Mouse (Mus musculus) MEL (cell line): ENCODE data around the gene N4bp1. TPM values are rescaled to one million over a fixed set of nuclear protein-coding genes. Genes with fewer than 3 reads are reported as not detected.

Experiments used
- DNase-seq: peaks from one replicate; pipeline ENCODE4 v3.0.0; 2011; ENCODE audit warnings: low read depth, low spot score
- H3K27ac ChIP-seq: 2 replicates; pipeline ENCODE4 v1.5.1; 2012; ENCODE audit warnings: low read depth, mild to moderate bottlenecking, control low read depth, low read length, moderate library complexity; ENCODE audit not compliant: control insufficient read depth
- H3K27me3 ChIP-seq, 2 experiments: fragments of 150-350 bp in 1 of 2; sonication (generic) in 1 of 2; 2 replicates each; pipeline ENCODE4 v1.6.1; 2012; ENCODE audit warnings: low read length in 2 of 2, mild to moderate bottlenecking in 2 of 2, improper control_type of control experiment in 1 of 2, moderate library complexity in 1 of 2; ENCODE audit not compliant: insufficient read depth in 2 of 2, control insufficient read depth in 1 of 2
- H3K36me3 ChIP-seq, 2 experiments: 2 replicates each; pipeline ENCODE4 v1.6.1; 2012 to 2014; ENCODE audit warnings: low read length in 2 of 2, improper control_type of control experiment in 1 of 2, inconsistent platforms in 1 of 2, mild to moderate bottlenecking in 1 of 2; ENCODE audit not compliant: insufficient read depth in 2 of 2, control insufficient read depth in 1 of 2
- H3K4me1 ChIP-seq, 2 experiments: fragments of 150-350 bp in 1 of 2; sonication (generic) in 1 of 2; 2 replicates each; pipeline ENCODE4 v1.6.1; 2012; ENCODE audit warnings: low read length in 2 of 2, improper control_type of control experiment in 1 of 2, mild to moderate bottlenecking in 1 of 2; ENCODE audit not compliant: insufficient read depth in 2 of 2, control insufficient read depth in 1 of 2
- H3K4me3 ChIP-seq, 2 experiments: fragments of 150-350 bp in 1 of 2; sonication (generic) in 1 of 2; 2 replicates each; pipeline ENCODE4 v1.5.1; 2012; ENCODE audit warnings: low read depth in 2 of 2, low read length in 2 of 2, mild to moderate bottlenecking in 2 of 2, moderate library complexity in 2 of 2, control low read depth in 1 of 2, improper control_type of control experiment in 1 of 2; ENCODE audit not compliant: control insufficient read depth in 1 of 2, insufficient read depth in 1 of 2
- H3K79me2 ChIP-seq: 2 replicates; pipeline ENCODE4 v1.6.1; 2012; ENCODE audit warnings: mild to moderate bottlenecking, low read length, moderate library complexity; ENCODE audit not compliant: control insufficient read depth, poor library complexity, insufficient read depth
- H3K9ac ChIP-seq: 2 replicates; pipeline ENCODE4 v1.6.1; 2012; ENCODE audit warnings: low read depth, mild to moderate bottlenecking, control low read depth, low read length, moderate library complexity; ENCODE audit not compliant: control insufficient read depth, poor library complexity, severe bottlenecking
- H3K9me3 ChIP-seq: fragments of 150-350 bp; sonication (generic); replicated peaks from 2 replicates; pipeline ENCODE4 v1.6.1; 2012; ENCODE audit warnings: mild to moderate bottlenecking, low read length, improper control_type of control experiment, moderate library complexity; ENCODE audit not compliant: insufficient read depth
- CHD1 ChIP-seq: IDR thresholded peaks from 2 replicates; pipeline ENCODE4 v1.6.1; 2012; ENCODE audit warnings: low read depth, mild to moderate bottlenecking, inconsistent platforms, low read length, improper control_type of control experiment
- CHD2 ChIP-seq: IDR thresholded peaks from 2 replicates; pipeline ENCODE4 v1.6.1; 2011; ENCODE audit warnings: low read length, improper control_type of control experiment
- CTCF ChIP-seq, 3 experiments: IDR thresholded peaks in 2 of 3; conservative IDR thresholded peaks in 1 of 3; 2 replicates each; pipeline ENCODE4 v1.5.1; 2011 to 2012; ENCODE audit warnings: low read length in 3 of 3, low read depth in 2 of 3, mild to moderate bottlenecking in 2 of 3, improper control_type of control experiment in 1 of 3, inconsistent platforms in 1 of 3, mixed read lengths in 1 of 3, moderate library complexity in 1 of 3; ENCODE audit not compliant: control insufficient read depth in 1 of 3, insufficient read depth in 1 of 3, poor library complexity in 1 of 3, severe bottlenecking in 1 of 3
- EP300 ChIP-seq, 2 experiments: IDR thresholded peaks; 2 replicates each; pipeline ENCODE4 v1.6.1; 2011; ENCODE audit warnings: improper control_type of control experiment in 2 of 2, low read length in 2 of 2, low read depth in 1 of 2, mild to moderate bottlenecking in 1 of 2
- GATA1 ChIP-seq: IDR thresholded peaks from 2 replicates; pipeline ENCODE4 v1.6.1; 2011; ENCODE audit warnings: low read depth, low read length, improper control_type of control experiment
- MAFK ChIP-seq: IDR thresholded peaks from 2 replicates; pipeline ENCODE4 v1.6.1; 2011; ENCODE audit warnings: low read depth, mild to moderate bottlenecking, low read length, improper control_type of control experiment, borderline replicate concordance
- MAX ChIP-seq: IDR thresholded peaks from 2 replicates; pipeline ENCODE4 v1.6.1; 2011; ENCODE audit warnings: low read length, improper control_type of control experiment
- MEF2A ChIP-seq: IDR thresholded peaks from 2 replicates; pipeline ENCODE4 v1.6.1; 2014; ENCODE audit warnings: low read depth, mild to moderate bottlenecking, inconsistent platforms, low read length, improper control_type of control experiment; ENCODE audit not compliant: poor library complexity, insufficient replicate concordance, severe bottlenecking; ENCODE audit errors: extremely low read depth
- NRF1 ChIP-seq: IDR thresholded peaks from 2 replicates; pipeline ENCODE4 v1.6.1; 2014; ENCODE audit warnings: low read depth, mild to moderate bottlenecking, inconsistent platforms, low read length, improper control_type of control experiment, moderate library complexity; ENCODE audit not compliant: poor library complexity, insufficient read depth, severe bottlenecking
- POLR2AphosphoS2 ChIP-seq: IDR thresholded peaks from 2 replicates; pipeline ENCODE4 v1.6.1; 2011; ENCODE audit warnings: low read length, improper control_type of control experiment
- POLR2AphosphoS5 ChIP-seq: IDR thresholded peaks from 2 replicates; pipeline ENCODE4 v1.6.1; 2012; ENCODE audit warnings: low read depth, borderline replicate concordance, mild to moderate bottlenecking, inconsistent platforms, low read length, moderate library complexity, mixed read lengths
- RAD21 ChIP-seq: IDR thresholded peaks from 2 replicates; pipeline ENCODE4 v1.6.1; 2011; ENCODE audit warnings: mild to moderate bottlenecking, low read depth, low read length, improper control_type of control experiment
- RCOR1 ChIP-seq: IDR thresholded peaks from 2 replicates; pipeline ENCODE4 v1.6.1; 2012; ENCODE audit warnings: low read depth, mild to moderate bottlenecking, inconsistent platforms, low read length, improper control_type of control experiment
- SMC3 ChIP-seq: IDR thresholded peaks from 2 replicates; pipeline ENCODE4 v1.6.1; 2011; ENCODE audit warnings: low read depth, low read length, improper control_type of control experiment
- TAL1 ChIP-seq: IDR thresholded peaks from 2 replicates; pipeline ENCODE4 v1.6.1; 2012; ENCODE audit warnings: mild to moderate bottlenecking, inconsistent platforms, low read length, moderate library complexity, mixed read lengths
- TBP ChIP-seq: IDR thresholded peaks from 2 replicates; pipeline ENCODE4 v1.8.0; 2011; ENCODE audit warnings: low read depth, low read length, improper control_type of control experiment
- TCF12 ChIP-seq: IDR thresholded peaks from 2 replicates; pipeline ENCODE4 v1.6.1; 2014; ENCODE audit warnings: low read depth, mild to moderate bottlenecking, inconsistent platforms, low read length, improper control_type of control experiment, moderate library complexity
- UBTF ChIP-seq: IDR thresholded peaks from 2 replicates; pipeline ENCODE4 v1.6.1; 2012; ENCODE audit warnings: low read depth, mild to moderate bottlenecking, inconsistent platforms, low read length, improper control_type of control experiment, moderate library complexity, borderline replicate concordance; ENCODE audit not compliant: insufficient read depth
- USF1 ChIP-seq: IDR thresholded peaks from 2 replicates; pipeline ENCODE4 v1.6.1; 2014; ENCODE audit warnings: low read depth, mild to moderate bottlenecking, inconsistent platforms, low read length, improper control_type of control experiment, moderate library complexity
- ZMIZ1 ChIP-seq: IDR thresholded peaks from 2 replicates; pipeline ENCODE4 v1.6.1; 2012; ENCODE audit warnings: low read depth, mild to moderate bottlenecking, inconsistent platforms, low read length, improper control_type of control experiment, moderate library complexity
- polyA plus RNA-seq, 2 experiments: library from polyadenylated mRNA; stranded (reverse) in 1 of 2; unstranded in 1 of 2; fragments of >175 nt in 1 of 2; fragments of >200 nt in 1 of 2; gene quantifications; 2 replicates each; pipeline versions ENCODE4 v1.2.1 to v1.2.4; 2012; ENCODE audit warnings: low replicate concordance in 2 of 2, low read depth in 1 of 2; ENCODE audit not compliant: insufficient read length in 2 of 2, insufficient read depth in 1 of 2, missing spikeins in 1 of 2
- total RNA-seq: library from RNA; depleted of rRNA; stranded (reverse); fragments of 300-350 nt; gene quantifications from 2 replicates; pipeline ENCODE4 v1.2.3, GENCODE M21; 2012

Gene N4bp1
- total and polyA plus RNA-seq, 3 experiments, result 13.4 to 24.0 TPM; not detected in 1

DNA sequence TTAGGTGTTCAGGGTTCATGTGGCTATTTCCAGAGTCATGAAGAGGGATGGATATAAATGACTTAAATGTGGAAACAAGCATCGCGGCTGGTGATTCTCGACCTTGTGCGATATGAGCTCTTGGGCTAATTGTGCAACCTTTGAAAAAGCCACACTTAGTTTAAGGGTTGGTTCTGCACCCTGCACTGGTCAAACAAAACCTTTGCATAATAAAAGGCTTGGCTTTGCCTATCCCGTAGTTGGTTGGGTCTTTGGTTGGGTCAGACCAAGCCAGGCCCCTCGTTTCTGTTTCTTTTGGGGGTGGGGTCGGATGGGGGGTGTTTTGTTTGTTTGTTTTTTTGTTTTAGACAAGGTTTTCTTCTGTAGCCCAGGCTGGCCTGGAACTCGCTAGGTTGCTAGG is 17.6 kb upstream of the N4bp1 start:
- Histone ChIP-seq H3K4me3 (no peak overlapping the region), H3K4me1 (peaks cover 0 to 4% of the 10 kb centered on the region in 2 experiments; a peak in 2 of 4 replicates), H3K36me3 (no peaks in the 10 kb centered on the region), H3K9ac (no peak overlapping the region), H3K27ac (no peak overlapping the region), H3K9me3 (no peaks in the 10 kb centered on the region), H3K79me2 (no peaks in the 10 kb centered on the region), H3K27me3 (no peaks in the 10 kb centered on the region; a peak in 1 of 4 replicates)
- DNase-seq, result no peak
- TF ChIP-seq CTCF (IDR thresholded peaks at IDR 0.05 in 2 of 3, conservative IDR thresholded peaks at IDR 0.05 in 1 of 3; ENCODE audit: control insufficient read depth in 1 of 3, insufficient read depth in 1 of 3, low read depth in 2 of 3, low read length in 3 of 3, poor library complexity in 1 of 3, severe bottlenecking in 1 of 3) (no peak), NRF1 (no peak), POLR2AphosphoS5 (no peak), TCF12 (no peak), UBTF (no peak), TAL1 (no peak), ZMIZ1 (no peak), GATA1 (no peak), CHD1 (no peak)

DNA sequence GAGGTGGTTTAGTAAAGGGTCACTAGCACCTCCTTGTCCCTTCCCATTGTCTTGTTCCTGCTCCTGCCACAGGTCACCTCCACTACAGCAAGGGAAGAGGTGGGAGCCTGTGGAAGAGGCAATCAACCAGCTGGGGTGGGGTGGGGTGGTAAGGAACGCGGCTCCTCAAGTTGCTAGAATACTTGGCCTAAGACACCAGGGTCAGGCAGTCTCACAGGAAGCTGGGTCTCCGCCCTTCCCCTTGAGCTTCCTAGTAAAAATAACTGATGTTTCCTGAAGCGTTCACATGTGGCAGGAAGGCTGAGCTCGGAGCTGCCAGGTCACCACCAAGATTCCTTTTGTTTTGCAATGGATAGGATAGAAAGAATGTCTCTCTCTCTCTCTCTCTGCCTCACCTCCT is 16.9 kb upstream of the N4bp1 start:
- no peak for DNase-seq
- no peak overlapping the region for H3K27ac ChIP-seq
- no peaks in the 10 kb centered on the region for H3K9me3 ChIP-seq
- TF ChIP-seq POLR2AphosphoS2, result no peak
- no peak for TF ChIP-seq USF1
- no peak for TF ChIP-seq RAD21
- TF ChIP-seq POLR2AphosphoS5, result no peak
- no peak for TF ChIP-seq RCOR1
- TF ChIP-seq MAFK, result no peak
- no peak for TF ChIP-seq UBTF
- TF ChIP-seq MEF2A, result no peak
- TF ChIP-seq CHD2, result no peak
- TF ChIP-seq SMC3, result no peak
- TF ChIP-seq EP300 (IDR thresholded peaks at IDR 0.05; ENCODE audit: low read depth in 1 of 2, low read length in 2 of 2), result no peak
- no peak for TF ChIP-seq ZMIZ1
- no peak for TF ChIP-seq TBP
- no peak for TF ChIP-seq MAX
- H3K9ac ChIP-seq, result no peak overlapping the region
- H3K36me3 ChIP-seq, result no peaks in the 10 kb centered on the region
- no peaks in the 10 kb centered on the region for H3K79me2 ChIP-seq
- H3K27me3 ChIP-seq, result no peaks in the 10 kb centered on the region; a peak in 1 of 4 replicates
- H3K4me1 ChIP-seq, result peaks cover 0 to 7% of the 10 kb centered on the region in 2 experiments; a peak in 2 of 4 replicates
- H3K4me3 ChIP-seq, result no peak overlapping the region
